In genomic region chr3:146264146-146264545, GRCm38 (mm10) we compare ENCODE assay signal across 27 mouse cellular contexts. TPM values are rescaled to one million over a fixed set of nuclear protein-coding genes. Genes with fewer than 3 reads are reported as not detected.
DNase-seq lines count a peak whose midpoint lies in the region; ATAC-seq and TF ChIP-seq lines count a peak whose summit lies in the region.
"Had no signal": no experiment of that assay in that cellular context is flagged by ENCODE, and none has a peak within 500 bp of the region (broad histone marks: within the 10 kb centered on the region; RNA-seq: fewer than 3 reads in every experiment).

No protein-coding gene starts in this region.

- ATAC-seq in intestine, postnatal 0 days = peak; percentile 35
- ATAC-seq in intestine, embryonic 15.5 days = no peak
- ATAC-seq in kidney, embryonic 14.5 days (ENCODE audit: low FRiP score, low TSS enrichment) = no peak
- ATAC-seq: activated CD4-positive, CD25-positive, alpha-beta regulatory T cell, adult 4 months; forebrain, embryonic 15.5 days had no signal

- no peak overlapping the region for H3K9ac ChIP-seq in intestine, postnatal 0 days (ENCODE audit: low read depth, low read length)
- H3K9ac ChIP-seq in intestine, embryonic 15.5 days = no peak overlapping the region
- no peak overlapping the region for H3K9ac ChIP-seq in kidney, embryonic 14.5 days (ENCODE audit: low read depth, low read length)
- H3K9ac ChIP-seq: embryonic facial prominence, embryonic 13.5 days; forebrain, embryonic 12.5 days; forebrain, embryonic 15.5 days; heart, embryonic 12.5 days; heart, embryonic 15.5 days had no signal

- H3K4me3 ChIP-seq in intestine, postnatal 0 days (ENCODE audit: low read depth, low read length) = no peak overlapping the region
- H3K4me3 ChIP-seq in intestine, embryonic 15.5 days (replicated peaks) = no peak overlapping the region
- no peak overlapping the region for H3K4me3 ChIP-seq in kidney, embryonic 14.5 days (ENCODE audit: low read length)
- H3K4me3 ChIP-seq: embryonic facial prominence, embryonic 10.5 days; embryonic facial prominence, embryonic 13.5 days; erythroblast, embryonic 14.5 days; forebrain, embryonic 12.5 days; forebrain, embryonic 15.5 days; heart, embryonic 12.5 days; heart, embryonic 15.5 days; hindbrain, embryonic 10.5 days had no signal

- WGBS in intestine, postnatal 0 days = 80% methylated on average over 10 of the region's 10 CpGs
- 86% methylated on average over 10 of the region's 10 CpGs for WGBS in intestine, embryonic 15.5 days
- WGBS in kidney, embryonic 14.5 days = 80% methylated on average over 10 of the region's 10 CpGs

- H3K27ac ChIP-seq in intestine, postnatal 0 days (ENCODE audit: low read depth, low read length) = no peak overlapping the region
- H3K27ac ChIP-seq in intestine, embryonic 15.5 days = no peak overlapping the region
- H3K27ac ChIP-seq in kidney, embryonic 14.5 days (ENCODE audit: low read depth, low read length) = no peak overlapping the region
- H3K27ac ChIP-seq: embryonic facial prominence, embryonic 10.5 days; embryonic facial prominence, embryonic 13.5 days; forebrain, embryonic 12.5 days; forebrain, embryonic 15.5 days; heart, embryonic 15.5 days; hindbrain, embryonic 10.5 days had no signal

- no peaks in the 10 kb centered on the region for H3K9me3 ChIP-seq in intestine, postnatal 0 days (ENCODE audit: control insufficient read depth)
- H3K9me3 ChIP-seq in intestine, embryonic 15.5 days = no peaks in the 10 kb centered on the region
- no peaks in the 10 kb centered on the region for H3K9me3 ChIP-seq in kidney, embryonic 14.5 days (ENCODE audit: control insufficient read depth, low read length)
- H3K9me3 ChIP-seq: embryonic facial prominence, embryonic 10.5 days; embryonic facial prominence, embryonic 13.5 days; forebrain, embryonic 12.5 days; forebrain, embryonic 15.5 days; heart, embryonic 12.5 days; heart, embryonic 15.5 days; hindbrain, embryonic 10.5 days had no signal

- no peaks in the 10 kb centered on the region for H3K4me1 ChIP-seq in intestine, postnatal 0 days (replicated peaks; ENCODE audit: control insufficient read depth, insufficient read depth, low read length)
- peaks cover 4% of the 10 kb centered on the region for H3K4me1 ChIP-seq in intestine, embryonic 15.5 days (replicated peaks)
- no peaks in the 10 kb centered on the region for H3K4me1 ChIP-seq in kidney, embryonic 14.5 days (ENCODE audit: control insufficient read depth, insufficient read depth, low read length)
- H3K4me1 ChIP-seq: embryonic facial prominence, embryonic 13.5 days; forebrain, embryonic 12.5 days; forebrain, embryonic 15.5 days had no signal

- no peak overlapping the region for H3K4me2 ChIP-seq in intestine, postnatal 0 days (replicated peaks; ENCODE audit: low read depth)
- H3K4me2 ChIP-seq in intestine, embryonic 15.5 days (replicated peaks) = no peak overlapping the region
- H3K4me2 ChIP-seq in kidney, embryonic 14.5 days (replicated peaks; ENCODE audit: low read depth, low read length) = no peak overlapping the region
- H3K4me2 ChIP-seq: embryonic facial prominence, embryonic 13.5 days; forebrain, embryonic 12.5 days; forebrain, embryonic 15.5 days; heart, embryonic 12.5 days; heart, embryonic 15.5 days had no signal

- no peak for TF ChIP-seq CTCF in intestine, postnatal 0 days (IDR thresholded peaks at IDR 0.05; ENCODE audit: low read depth)

- H3K27me3 ChIP-seq in intestine, postnatal 0 days (replicated peaks; ENCODE audit: control insufficient read depth, insufficient read depth, low read length) = no peaks in the 10 kb centered on the region
- H3K27me3 ChIP-seq in intestine, embryonic 15.5 days (replicated peaks) = no peaks in the 10 kb centered on the region
- no peaks in the 10 kb centered on the region for H3K27me3 ChIP-seq in kidney, embryonic 14.5 days (ENCODE audit: control insufficient read depth, insufficient read depth, low read length)
- H3K27me3 ChIP-seq: embryonic facial prominence, embryonic 13.5 days; forebrain, embryonic 12.5 days; forebrain, embryonic 15.5 days; heart, embryonic 12.5 days; heart, embryonic 15.5 days had no signal

- peak; percentile 44 to 53 for DNase-seq in kidney, adult 8-10 months
- DNase-seq in kidney, postnatal 10 days = no peak
- DNase-seq in kidney, postnatal 25 days = peak; percentile 24 to 77
- DNase-seq in kidney, postnatal 36 days = peak; percentile 60 to 65
- DNase-seq: adrenal gland, adult 8-10 months; adrenal gland, postnatal 25 days; cerebellum, adult 11-12 months; cerebellum, adult 8-10 months; cerebellum, postnatal 10 days; cerebellum, postnatal 36 days; embryo, embryonic 11 days; gastrocnemius, postnatal 25 days; heart, adult 18-20 months; heart, postnatal 10 days; heart, postnatal 36 days had no signal

- H3K36me3 ChIP-seq in intestine, postnatal 0 days (ENCODE audit: control insufficient read depth, insufficient read depth) = no peaks in the 10 kb centered on the region
- H3K36me3 ChIP-seq in intestine, embryonic 15.5 days = no peaks in the 10 kb centered on the region
- no peaks in the 10 kb centered on the region for H3K36me3 ChIP-seq in kidney, embryonic 14.5 days (ENCODE audit: control insufficient read depth, insufficient read depth, low read length)
- H3K36me3 ChIP-seq: embryonic facial prominence, embryonic 10.5 days; embryonic facial prominence, embryonic 13.5 days; forebrain, embryonic 12.5 days; forebrain, embryonic 15.5 days; heart, embryonic 15.5 days; hindbrain, embryonic 10.5 days had no signal

RNA-seq across cellular contexts. Expression of gene Lpar3, which starts 43.4 kb away (rescaled TPM):
- polyA plus RNA-seq in intestine, postnatal 0 days (2015; fragmentation: Nextera tagmentation; extraction: Ambion mirVana) = 10.7 TPM in 2 replicates
- 1.8 and 1.9 TPM in 2 replicates for polyA plus RNA-seq in intestine, embryonic 15.5 days (2015; fragmentation: Nextera tagmentation; extraction: Ambion mirVana)
- 0.27 and 0.83 TPM in 2 replicates for polyA plus RNA-seq in kidney, embryonic 14.5 days (2014; fragmentation: Nextera tagmentation; extraction: Ambion mirVana)
- polyA plus RNA-seq: activated CD4-positive, CD25-positive, alpha-beta regulatory T cell, adult 4 months had no signal
